Mouse (Mus musculus) mouse trophoblast stem cell (cell line): ENCODE measurements around the gene Egr2.

Experiments
- in situ Hi-C, 2 experiments: fragments of 300-500 bp; cut with MseI, MboI; formaldehyde crosslinking; loops; 2 replicates in 1 of 2; 3 replicates in 1 of 2; pipeline ENCODE4 v1.15.1; 2025

Egr2 gene

DNA sequence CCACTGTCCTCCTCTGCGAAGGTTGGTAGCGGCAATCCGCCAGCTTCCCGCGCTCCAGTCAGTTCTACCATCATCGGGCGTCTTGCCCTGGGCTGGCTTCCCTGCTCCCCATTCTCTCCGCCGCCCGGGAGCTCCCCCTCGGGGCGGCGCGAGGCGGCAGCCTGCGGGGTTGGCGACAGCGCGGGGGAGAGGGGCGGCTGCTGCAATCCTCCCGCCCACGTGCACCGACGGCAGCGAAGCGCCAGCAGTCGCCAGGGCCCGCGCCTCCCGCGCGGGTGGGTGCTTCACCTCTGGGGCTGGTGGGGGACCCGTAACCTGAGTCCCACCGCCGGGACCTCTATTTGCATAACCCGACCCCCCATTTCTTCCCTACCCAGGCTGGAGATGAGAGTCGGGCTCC, at the start of gene Egr2:
TSS of gene Egr2 (plus strand) at position 220 of the 400 bp plus-strand sequence.
- in situ Hi-C loops = loop anchor here (10.0 kb wide), 1 partner anchor 220 kb away; no protein-coding TSS in a partner anchor

DNA sequence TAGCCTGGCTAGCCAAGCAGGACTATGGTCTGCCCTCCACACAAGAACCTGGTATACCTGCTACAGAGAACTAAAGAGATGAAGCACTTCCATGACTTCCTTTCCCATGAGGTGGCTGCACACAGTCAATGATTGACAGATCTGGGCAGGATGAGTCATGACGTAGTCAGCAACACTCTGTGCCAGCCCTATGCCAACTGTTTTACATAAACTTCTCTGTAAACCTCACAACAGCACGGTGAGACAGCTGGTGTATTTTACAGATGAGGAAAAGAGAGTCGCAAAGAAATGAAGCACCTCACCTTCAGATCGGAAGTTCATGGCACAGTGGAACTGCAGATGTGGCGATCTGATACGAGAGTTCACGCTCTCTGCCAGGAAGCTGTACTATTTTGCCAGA, 47.8 kb upstream of the Egr2 start:
- in situ Hi-C loops = no loop called here

DNA sequence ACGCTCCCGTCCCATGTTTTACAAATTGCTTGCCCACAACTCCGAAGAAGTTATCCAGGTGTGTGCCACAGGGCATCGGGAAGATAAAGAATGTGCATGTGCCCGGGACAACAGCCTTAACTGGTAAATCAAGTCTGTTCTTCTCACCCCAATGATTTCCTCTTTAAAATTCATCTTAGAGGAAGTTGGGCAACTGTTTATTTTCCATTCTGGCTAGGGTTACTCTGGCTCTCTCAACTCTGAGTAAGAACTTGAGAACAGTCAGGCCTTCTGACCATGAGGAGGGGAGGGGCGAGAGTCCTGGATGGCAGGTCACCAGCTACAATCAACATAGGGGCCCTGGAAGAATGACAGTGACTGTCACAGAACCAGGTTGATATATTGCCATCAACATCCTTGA, 45.4 kb upstream of the Egr2 start:
- in situ Hi-C loops = no loop called here

DNA sequence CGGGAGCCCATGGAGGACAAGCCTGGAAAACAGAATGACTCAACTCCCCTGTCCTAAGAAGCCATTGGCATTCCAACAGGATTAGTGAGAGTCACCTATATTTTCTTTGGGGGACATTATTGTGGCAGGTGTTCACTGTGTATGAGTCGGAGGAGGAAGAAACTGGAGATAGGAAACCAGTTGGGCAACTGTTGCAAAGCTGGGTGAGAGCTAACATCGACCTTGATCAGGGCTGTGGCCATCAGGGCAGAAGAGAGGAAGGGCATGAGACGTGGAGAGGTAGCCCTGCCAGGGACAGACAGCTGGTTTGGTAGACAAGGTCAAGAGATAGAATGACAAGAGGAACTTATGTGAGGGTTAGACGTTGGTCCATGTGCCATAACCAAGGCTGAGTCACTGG, 44.6 kb upstream of the Egr2 start:
- in situ Hi-C loops = no loop called here

DNA sequence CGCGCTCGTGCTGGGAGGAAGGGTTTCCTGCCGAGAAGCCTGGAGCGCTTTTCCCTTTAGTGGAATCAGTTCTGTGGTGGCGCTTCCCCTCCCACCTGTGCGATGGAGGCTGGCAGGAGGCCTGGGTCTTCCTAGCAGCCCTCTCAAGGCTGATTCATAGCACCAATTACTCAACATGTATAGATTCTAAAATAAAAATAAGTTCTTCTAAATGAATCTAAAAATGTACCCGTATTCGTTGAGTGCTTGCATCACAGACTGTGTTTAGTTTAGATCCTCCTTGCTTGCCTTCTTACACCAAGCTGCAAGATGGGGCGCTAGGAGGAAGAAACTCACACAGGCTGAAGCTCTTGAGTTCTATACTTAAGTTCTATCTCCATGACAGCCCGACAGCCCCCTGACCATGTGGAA, 43.1 kb upstream of the Egr2 start:
- in situ Hi-C loops = no loop called here

DNA sequence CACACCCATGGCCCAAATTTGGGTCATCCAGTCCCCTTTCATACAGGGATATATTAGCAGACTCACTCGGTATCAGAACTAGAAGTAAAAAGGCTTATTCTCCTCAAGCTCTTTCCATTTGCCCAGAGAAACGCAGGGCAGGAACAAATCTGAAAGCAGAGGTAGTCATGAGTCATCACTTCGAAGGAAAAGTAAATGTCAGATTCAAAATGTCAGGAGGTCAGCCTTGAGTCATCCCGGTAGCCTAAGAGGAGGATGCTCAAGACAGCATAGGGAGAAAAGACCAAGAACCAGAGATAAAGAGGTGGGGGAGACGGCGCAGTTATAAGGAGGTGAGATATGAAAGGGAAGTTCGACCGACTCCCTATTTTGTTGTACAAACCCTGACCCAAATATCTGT, 41.7 kb upstream of the Egr2 start:
- in situ Hi-C loops = no loop called here

DNA sequence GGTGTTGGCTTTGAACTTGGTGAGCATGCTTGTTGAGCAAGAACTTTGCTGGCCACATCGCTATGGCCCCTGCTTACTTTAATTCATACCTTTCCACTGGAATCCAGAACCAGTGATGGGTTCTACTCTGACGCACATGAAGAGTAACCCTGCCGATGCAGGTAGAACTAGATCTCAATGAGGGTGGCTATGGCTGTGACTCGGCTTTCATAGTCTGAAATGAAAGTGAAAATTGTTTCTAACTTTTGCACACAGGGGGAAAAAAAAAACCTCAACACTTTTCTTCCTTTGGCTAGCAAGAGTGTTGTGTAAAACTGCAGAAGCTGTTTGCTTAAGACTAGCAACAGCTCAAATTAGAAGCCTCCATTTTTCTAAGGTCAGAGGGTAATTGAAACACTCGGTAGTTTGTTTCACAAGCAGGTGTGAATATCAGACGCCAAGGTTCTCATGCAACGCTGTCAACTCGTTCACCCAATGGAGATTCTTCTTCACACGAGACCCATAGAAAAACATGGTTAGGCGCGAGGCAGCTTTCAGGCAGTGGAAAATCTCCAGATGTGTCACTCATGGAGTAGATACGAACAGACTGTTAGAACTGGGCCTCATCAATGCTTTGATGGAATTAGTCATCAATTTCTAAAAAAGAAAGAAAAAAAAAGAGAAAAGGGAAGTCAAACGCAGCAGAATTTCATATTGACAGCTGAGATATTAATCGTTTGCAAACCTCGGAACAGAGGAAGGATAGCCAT, 38.0 kb upstream of the Egr2 start:
- in situ Hi-C loops = no loop called here

DNA sequence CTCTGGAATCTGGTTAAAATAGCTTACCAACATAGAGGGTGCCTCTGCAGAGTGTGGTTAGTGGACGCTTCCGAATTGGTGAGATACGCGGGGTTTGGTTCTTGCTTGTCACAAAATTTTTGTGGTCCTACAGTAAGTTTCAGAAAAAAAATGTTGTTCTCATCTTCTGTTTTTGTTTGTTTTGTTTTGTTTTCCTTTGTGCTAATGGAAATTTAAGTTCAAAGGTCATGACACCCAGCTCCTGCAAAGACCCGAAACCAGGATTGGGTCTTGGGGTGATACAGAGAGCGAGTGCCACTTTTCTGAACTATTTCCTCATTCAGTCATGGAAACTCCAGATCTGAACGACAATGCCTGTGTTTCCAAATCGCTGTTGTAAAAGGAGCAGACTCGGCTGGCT, 37.3 kb upstream of the Egr2 start:
- in situ Hi-C loops = no loop called here

DNA sequence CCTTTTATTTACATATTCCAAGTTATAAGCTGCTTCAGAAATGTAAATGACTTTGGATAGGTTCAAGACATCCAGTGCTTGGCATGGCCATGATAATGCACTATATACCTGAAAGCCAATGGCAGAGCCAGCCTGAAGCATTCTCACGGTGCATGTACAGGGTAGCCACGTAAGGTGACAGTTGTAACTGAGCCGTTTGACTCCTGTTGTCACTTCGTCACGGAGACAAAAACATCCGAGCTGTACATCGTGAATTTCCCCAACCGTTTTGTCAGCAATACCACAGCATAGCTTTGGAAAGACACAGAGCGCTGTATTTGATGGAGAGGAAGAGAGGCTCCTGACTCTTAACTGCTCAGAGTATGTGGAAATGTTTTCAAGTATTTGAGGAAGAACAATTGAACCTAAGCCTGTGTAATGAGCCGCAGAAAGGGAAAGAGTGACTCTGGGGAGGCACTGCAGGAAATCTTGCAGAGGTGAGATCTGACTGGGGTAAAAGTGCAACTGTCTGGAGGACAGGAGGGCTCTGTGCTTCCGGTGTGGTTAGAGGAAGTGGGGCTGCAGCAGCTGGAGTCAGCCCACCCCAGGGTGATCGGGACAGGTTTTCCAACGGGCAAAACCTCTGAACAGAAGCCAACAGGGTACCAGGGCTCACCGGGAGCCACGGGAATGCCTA, 31.8 kb upstream of the Egr2 start:
- in situ Hi-C loops = no loop called here

DNA sequence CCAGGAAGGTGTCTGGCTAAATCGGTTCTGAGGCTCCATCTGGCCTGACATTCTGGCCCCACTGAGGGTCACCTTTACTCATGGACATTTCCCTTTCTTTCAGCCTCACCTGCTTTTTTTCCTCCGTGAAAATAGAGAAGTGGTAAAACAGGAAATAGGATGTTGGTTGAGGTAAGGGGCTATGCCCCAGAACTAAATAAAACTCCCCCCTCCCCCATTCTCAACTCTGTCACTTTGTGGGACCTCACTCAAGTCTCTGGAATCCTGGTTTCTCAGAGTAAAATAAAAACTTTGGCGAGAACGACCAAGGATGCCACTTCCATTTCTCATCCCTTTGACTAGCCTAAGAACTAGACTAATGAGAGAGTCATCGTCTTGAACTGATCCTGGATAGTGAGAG, 31.2 kb upstream of the Egr2 start:
- in situ Hi-C loops = no loop called here

DNA sequence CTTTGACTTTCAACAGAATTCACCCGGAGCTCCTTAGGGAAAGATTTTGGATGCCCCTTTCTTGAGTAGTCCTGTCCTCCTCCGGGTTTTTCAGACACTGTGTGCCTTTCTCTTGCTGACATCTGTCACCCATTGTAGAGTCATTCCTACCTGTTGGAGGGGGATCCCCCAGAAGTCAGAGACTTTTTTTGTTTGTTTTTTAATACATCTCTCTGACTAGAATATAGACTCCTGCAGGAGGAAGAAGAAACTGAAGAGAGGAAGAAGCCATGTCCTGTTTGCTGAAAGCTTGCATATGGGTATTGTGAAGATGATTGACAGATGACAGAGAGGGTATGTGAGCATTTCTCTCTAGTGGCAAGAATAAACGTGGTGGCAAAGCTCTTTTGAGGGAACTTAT, 30.0 kb upstream of the Egr2 start:
- in situ Hi-C loops = no loop called here

DNA sequence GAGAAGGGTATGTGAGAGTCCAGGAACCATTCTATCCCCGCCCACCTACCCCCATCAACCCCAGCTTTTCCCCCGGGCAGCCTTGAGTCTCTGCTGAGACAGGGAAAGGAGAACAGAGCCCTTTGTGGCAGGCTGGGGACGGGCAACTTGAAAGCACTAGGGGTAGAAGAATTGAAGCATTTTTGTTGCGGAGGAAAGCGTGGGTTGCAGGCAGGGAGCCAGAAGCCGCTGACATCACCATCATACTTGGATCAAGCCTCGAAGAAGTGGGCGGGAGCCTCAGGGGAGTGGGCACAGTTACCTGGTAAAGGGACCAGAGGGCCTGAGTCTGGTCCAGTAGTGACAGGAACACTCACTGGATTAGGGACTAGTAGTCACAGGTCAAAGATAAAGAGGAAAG, 23.1 kb upstream of the Egr2 start:
- in situ Hi-C loops = no loop called here

DNA sequence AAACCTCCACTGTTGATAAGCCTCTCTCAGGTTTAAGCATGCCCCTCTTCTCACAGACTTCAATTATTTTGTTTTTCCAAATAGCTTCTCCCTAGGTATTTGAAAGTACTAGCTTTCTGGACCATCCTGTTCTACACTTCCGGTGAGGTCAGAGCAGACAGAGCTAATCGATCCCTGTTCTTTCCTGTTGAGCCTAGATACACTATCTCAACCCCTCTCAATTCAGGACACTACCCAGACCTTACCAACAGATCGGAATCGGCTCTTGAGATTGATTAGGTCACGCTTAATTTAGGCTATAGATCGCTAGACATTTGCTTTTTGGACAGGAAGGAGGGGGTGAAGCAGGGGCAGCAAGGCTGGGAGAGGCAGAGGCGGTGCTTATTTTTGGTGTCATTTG, 22.4 kb upstream of the Egr2 start:
- in situ Hi-C loops = no loop called here

DNA sequence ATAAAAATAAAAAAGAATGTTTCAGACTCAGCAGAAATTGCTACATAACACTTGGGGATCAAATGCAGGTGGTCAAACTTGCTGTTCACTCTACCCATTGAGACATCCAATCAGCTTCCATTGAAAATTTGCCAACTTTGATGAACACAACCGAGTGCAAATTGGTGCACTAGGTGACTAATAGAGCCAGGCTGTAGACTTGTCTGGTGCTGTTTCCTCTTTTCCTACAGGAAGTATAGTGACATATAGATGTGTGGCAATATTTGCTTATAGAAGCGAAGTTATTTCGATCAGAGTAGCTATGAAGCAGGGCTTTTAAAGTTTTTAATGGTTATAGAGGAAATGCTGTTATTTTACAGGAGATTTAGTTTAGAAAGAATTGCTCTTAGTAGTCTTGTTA, 16.5 kb upstream of the Egr2 start:
- in situ Hi-C loops = no loop called here

DNA sequence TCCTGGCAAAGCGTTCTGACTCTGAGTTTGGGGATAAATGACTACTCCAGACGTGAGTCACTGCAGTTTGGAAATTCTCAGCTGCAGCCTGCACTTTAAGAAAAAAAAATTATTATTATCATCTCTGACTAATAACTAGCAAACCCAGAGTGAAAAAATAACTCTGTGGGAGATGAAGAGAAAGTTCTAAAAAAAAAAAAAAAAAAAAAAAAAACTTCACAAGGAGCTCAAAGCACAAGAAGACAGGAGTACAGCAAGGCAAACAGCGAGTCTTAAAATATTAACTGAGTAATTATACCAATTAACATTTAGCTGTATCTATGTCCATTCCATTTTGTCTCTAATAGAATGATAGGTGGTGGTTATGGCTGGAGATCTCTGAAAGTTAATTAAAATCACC, 11.1 kb upstream of the Egr2 start:
- in situ Hi-C loops = no loop called here

DNA sequence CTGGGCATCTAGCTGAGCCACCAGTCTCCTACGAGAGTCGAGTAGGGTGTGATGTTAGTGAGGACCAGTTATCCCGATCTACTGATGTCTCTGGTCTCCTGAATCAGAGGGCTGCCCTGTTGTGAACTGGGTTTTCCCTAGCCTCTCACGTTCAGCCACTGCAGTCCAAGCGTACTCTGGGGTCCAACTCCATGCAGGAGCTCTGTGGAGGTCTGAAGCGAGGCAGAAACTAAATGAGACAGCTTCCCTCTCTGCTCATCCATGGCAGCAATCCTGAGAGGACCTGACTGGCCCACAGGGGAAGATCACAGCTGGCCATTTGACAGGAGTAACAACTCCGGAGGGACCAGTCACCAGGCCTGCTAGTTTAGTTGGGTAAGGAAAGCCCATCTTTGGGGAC, 10.6 kb upstream of the Egr2 start:
- in situ Hi-C loops = no loop called here

DNA sequence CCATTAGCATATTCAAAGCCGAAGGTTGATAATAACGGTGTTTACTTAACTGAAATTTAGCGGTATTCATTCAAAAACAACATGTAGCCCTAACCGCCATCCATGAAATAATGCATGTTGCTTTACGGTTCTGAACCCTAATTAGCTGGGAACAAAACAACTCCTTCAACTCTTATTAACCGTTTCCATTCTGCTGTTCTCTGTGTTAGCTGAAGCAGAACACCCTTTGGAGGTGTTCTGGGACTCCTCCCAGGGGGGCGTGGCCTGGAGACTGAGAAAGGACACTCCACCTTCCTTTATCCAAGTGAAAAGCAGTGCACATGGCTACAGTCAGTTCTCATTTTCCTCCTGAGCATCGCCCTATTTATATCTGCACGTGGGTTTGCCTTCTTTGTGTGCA, 8.8 kb upstream of the Egr2 start:
- in situ Hi-C loops = no loop called here

DNA sequence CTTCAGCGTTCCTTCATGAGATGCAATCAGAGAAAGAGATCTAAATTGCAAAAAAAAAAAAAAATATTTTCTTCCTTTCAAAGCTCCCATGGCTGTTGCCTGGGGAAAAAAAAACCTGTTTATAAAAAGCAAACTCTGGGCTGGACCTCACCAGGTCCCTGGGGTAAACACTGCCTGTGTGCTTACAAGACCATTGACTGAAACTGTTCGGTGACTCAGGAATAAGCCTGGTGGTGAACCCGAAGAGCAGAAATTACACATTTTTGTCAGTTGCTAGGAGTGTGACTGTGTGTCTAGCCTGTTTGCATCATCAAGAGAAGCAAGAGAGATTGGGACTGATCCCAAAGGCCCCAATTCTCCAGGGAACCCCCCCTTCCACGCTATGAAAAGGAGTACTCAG, 5.5 kb upstream of the Egr2 start:
- in situ Hi-C loops = loop anchor here (10.0 kb wide), 1 partner anchor 215 kb away; no protein-coding TSS in a partner anchor

DNA sequence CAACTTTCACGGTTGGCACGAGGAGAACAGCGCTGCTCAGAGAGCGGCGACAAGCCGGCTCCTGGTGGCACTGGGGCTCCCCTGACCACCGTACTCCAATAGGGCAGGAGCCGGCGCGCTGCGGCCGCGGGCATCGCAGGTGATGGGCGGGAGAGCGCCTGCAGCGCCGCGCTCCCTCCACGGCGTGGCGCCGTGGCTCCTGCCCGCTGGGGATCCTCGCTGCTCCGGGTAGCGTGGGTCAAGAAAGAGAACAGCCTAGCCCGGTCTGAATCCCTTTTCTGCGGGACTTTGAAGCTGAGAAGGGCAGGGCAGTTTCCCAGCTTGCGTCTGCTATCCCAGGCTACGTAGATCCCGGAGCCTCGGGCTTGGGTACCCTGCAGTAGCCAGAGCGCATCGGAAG, 697 bp downstream of the Egr2 start:
- in situ Hi-C loops = loop anchor here (10.0 kb wide), 1 partner anchor 221 kb away; no protein-coding TSS in a partner anchor

DNA sequence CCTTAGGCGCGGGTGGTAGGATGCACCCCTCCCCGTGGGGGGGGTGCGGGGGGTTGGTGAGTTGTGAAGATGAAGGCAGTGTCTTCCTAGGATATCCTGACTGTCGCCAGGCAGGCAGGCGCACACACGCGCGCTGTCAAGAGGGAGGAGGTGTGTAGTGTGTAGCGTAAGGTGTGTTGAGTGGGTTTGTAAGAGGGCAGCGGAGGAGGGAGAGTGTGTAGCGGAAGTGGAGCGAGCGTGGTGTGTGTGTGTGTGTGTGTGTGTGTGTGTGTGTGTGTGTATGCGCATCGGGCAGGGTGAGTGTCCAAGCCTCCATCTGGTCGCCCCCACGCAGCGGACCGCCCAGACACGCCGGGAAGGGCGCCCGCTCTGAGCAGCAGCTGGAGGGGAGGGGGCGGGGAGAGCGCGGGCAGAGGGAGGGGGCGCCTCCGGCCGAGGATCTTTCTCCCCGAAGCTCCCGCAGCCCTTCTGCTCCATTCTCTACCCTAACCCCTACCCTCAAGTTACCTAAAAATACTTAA, 1.4 kb downstream of the Egr2 start:
- in situ Hi-C loops = loop anchor here (10.0 kb wide), 1 partner anchor 222 kb away; no protein-coding TSS in a partner anchor

DNA sequence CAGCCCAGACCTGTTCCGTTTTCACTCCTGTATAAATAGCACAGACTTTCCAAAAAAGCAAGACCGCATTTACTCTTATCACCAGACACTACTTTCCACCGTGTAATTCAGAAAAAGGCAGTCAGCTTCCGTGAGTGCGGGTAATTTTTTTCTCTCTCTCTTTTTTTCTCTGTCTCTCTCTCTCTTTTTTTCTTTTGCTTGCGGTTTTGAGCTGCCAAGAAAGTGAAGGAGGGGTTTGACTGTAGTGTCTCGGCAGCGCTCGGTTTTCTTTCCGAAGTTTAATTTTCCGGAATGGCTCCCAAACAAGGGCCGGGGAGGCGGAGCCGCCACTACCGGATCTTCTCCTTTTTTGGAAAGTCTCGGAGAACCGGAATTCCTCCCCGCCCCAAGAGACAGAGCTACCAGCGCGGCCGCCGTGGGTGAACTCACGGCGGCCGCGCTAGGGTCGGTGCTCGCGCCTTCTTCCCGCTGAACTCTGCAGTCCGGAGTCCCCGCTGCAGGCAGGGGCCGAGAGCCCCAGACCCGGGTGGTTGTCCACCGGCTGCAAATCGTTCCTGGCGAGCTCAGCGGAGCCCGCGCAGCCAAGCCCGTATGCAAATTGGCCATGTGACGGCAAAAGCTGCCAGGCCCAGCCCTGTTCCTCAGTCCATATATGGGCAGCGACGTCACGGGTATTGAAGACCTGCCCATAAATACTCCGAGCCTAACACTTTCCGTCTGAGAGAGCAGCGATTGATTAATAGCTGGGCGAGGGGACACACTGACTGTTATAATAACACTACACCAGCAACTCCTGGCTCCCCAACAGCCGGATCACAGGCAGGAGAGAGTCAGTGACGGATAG, 2.1 kb downstream of the Egr2 start:
- in situ Hi-C loops = loop anchor here (10.0 kb wide), 1 partner anchor 223 kb away; no protein-coding TSS in a partner anchor

DNA sequence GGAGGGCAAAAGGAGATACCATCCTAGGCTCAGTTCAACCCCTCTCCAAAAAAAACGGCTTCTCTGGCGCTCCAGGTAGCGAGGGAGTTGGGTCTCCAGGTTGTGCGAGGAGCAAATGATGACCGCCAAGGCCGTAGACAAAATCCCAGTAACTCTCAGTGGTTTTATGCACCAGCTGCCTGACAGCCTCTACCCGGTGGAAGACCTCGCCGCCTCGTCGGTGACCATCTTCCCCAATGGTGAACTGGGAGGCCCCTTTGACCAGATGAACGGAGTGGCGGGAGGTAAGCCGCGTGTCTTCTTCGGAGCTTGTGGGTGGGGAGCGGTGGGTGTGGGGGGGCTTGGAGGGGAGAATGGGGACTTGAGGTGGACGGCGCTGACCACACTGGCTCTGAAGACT, 2.8 kb downstream of the Egr2 start:
- in situ Hi-C loops = loop anchor here (10.0 kb wide), 1 partner anchor 223 kb away; no protein-coding TSS in a partner anchor
